13 mouse cellular contexts compared by ENCODE assay signal in genomic region chr2:158122814-158123213, GRCm38 (mm10). TPM values are rescaled to one million over a fixed set of nuclear protein-coding genes. Genes with fewer than 3 reads are reported as not detected.
A peak's percentile ranks its signal among the peaks of the same experiment; 100 is the strongest.
DNase-seq lines count a peak whose midpoint lies in the region; TF ChIP-seq lines count a peak whose summit lies in the region.
"Had no signal": no experiment of that assay in that cellular context is flagged by ENCODE, and none has a peak within 500 bp of the region (broad histone marks: within the 10 kb centered on the region; RNA-seq: fewer than 3 reads in every experiment).

No protein-coding gene starts in this region.

- no peaks in the 10 kb centered on the region for H3K36me3 ChIP-seq in testis, adult 2 months (ENCODE audit: control insufficient read depth, insufficient read depth, low read length)
- H3K36me3 ChIP-seq: hindbrain, embryonic 12.5 days; midbrain, embryonic 15.5 days had no signal

- no peak for TF ChIP-seq POLR2A in testis, adult 2 months (IDR thresholded peaks at IDR 0.05; ENCODE audit: control insufficient read depth, low read depth, low read length)

- H3K4me3 ChIP-seq in testis, adult 2 months (ENCODE audit: control insufficient read depth, low read depth, low read length): no peak overlapping the region
- H3K4me3 ChIP-seq: hindbrain, embryonic 12.5 days; midbrain, embryonic 15.5 days had no signal

- DNase-seq in adrenal gland, postnatal 25 days: peak; percentile 23
- DNase-seq in adrenal gland, postnatal 14 days: no peak
- DNase-seq in testis, postnatal 10 days (ENCODE audit: low spot score): no peak
- DNase-seq in kidney, postnatal 14 days: peak; percentile 60
- no peak for DNase-seq in urinary bladder, postnatal 10 days (ENCODE audit: low spot score)
- DNase-seq in adrenal gland, adult 18-20 months (ENCODE audit: low spot score in 2 of 2): no peak
- DNase-seq in cerebellum, postnatal 14 days: no peak
- DNase-seq: cerebellum, adult 18-20 months; layer of hippocampus, postnatal 36 days had no signal

- TF ChIP-seq CTCF in testis, adult 2 months (IDR thresholded peaks at IDR 0.05; ENCODE audit: control insufficient read depth, insufficient read depth, insufficient replicate concordance, low read depth, low read length): no peak

- peak overlapping the region; percentile 77 for H3K27ac ChIP-seq in testis, adult 2 months (ENCODE audit: control insufficient read depth, insufficient read depth, low read depth, low read length)
- H3K27ac ChIP-seq: hindbrain, embryonic 12.5 days; liver, embryonic 14.5 days; midbrain, embryonic 15.5 days had no signal

- H3K4me1 ChIP-seq in testis, adult 2 months (ENCODE audit: control insufficient read depth, insufficient read depth, low read length): no peaks in the 10 kb centered on the region; the same call in 1 of the 2 replicates

- no peaks in the 10 kb centered on the region for H3K27me3 ChIP-seq in testis, adult 2 months (ENCODE audit: control insufficient read depth, insufficient read depth, low read length)
- H3K27me3 ChIP-seq: hindbrain, embryonic 12.5 days; midbrain, embryonic 15.5 days had no signal

RNA-seq across cellular contexts. Expression of gene Tgm2, which starts 23.4 kb away (rescaled TPM):
- 33.4 and 33.5 TPM in 2 replicates for total RNA-seq in adrenal gland, postnatal 25 days (2021)
- total RNA-seq in adrenal gland, postnatal 14 days (2021): 69.0 and 75.1 TPM in 2 replicates
- polyA plus RNA-seq in testis, adult 2 months (2012; rRNA removed): 9.5 and 10.0 TPM in 2 replicates
- total RNA-seq in adrenal gland, adult 18-20 months (2021): 10 to 100 TPM; 60.5 to 90.5 TPM

Comparison
In these comparisons a context has a peak if more than half of its experiments do, and no peak if none do; other contexts are left out.
1. DNase-seq: peak in adrenal gland, postnatal 25 days (single experiment) and kidney, postnatal 14 days (single experiment); none in adrenal gland, postnatal 14 days (single experiment), testis, postnatal 10 days (single experiment), urinary bladder, postnatal 10 days (single experiment), adrenal gland, adult 18-20 months (0 of 2) and cerebellum, postnatal 14 days (0 of 2).